In the genomic region with DNA sequence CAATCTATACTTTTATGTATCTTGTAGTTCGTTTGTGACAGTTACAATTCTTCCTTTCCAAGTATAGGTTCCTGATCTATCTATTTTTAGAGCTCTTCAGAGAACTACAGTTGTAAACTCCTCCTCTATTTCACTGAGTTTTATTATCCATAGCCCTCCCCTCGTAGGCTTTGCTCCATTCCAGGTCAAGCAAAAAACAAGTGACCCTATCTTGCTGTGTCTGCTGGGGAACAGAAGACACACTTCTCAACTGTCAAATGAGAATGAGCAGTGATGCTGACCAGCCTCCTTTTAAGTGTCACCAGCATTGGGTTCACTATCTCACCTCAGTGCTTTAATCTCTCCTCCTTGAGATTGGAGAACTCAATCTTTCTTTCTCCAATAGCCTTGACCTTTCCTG, we compare ENCODE assay signal across 17 mouse cellular contexts.
"Had no signal": no experiment of that assay in that cellular context is flagged by ENCODE, and none has a peak within 500 bp of the region (broad histone marks: within the 10 kb centered on the region; RNA-seq: fewer than 3 reads in every experiment).

No protein-coding gene starts in this region.

- H3K4me3 ChIP-seq: midbrain, embryonic 10.5 days; midbrain, embryonic 12.5 days; myocyte; neural tube, embryonic 13.5 days; neural tube, embryonic 15.5 days had no signal

- H3K4me1 ChIP-seq: midbrain, embryonic 10.5 days; midbrain, embryonic 12.5 days; neural tube, embryonic 13.5 days; neural tube, embryonic 15.5 days had no signal

- ATAC-seq: midbrain, embryonic 16.5 days had no signal

- H3K9ac ChIP-seq: lung, embryonic 14.5 days; midbrain, embryonic 12.5 days; neural tube, embryonic 13.5 days; neural tube, embryonic 15.5 days had no signal

- H3K27me3 ChIP-seq: midbrain, embryonic 12.5 days; neural tube, embryonic 13.5 days; neural tube, embryonic 15.5 days had no signal

- H3K4me2 ChIP-seq: lung, embryonic 14.5 days; midbrain, embryonic 12.5 days; neural tube, embryonic 13.5 days; neural tube, embryonic 15.5 days had no signal

- H3K36me3 ChIP-seq: midbrain, embryonic 10.5 days; midbrain, embryonic 12.5 days; neural tube, embryonic 13.5 days; neural tube, embryonic 15.5 days had no signal

- DNase-seq: lung, embryonic 14.5 days; lung, postnatal 10 days; lung, postnatal 4 days; midbrain, embryonic 14.5 days; right cerebral cortex, adult 18-20 months; right cerebral cortex, postnatal 25 days; right cerebral cortex, postnatal 4 days; spleen, adult 18-20 months; thymus, adult 18-20 months; thymus, postnatal 14 days; thymus, postnatal 36 days had no signal

- H3K27ac ChIP-seq: midbrain, embryonic 10.5 days; midbrain, embryonic 12.5 days; neural tube, embryonic 13.5 days; neural tube, embryonic 15.5 days had no signal

- H3K9me3 ChIP-seq: midbrain, embryonic 10.5 days; midbrain, embryonic 12.5 days; neural tube, embryonic 13.5 days; neural tube, embryonic 15.5 days had no signal
